Mouse (Mus musculus): ENCODE results near the gene Prss27. TPM values are rescaled to one million over a fixed set of nuclear protein-coding genes. Genes with fewer than 3 reads are reported as not detected.

The Prss27 gene
- polyA plus RNA-seq, 1 experiment from 2014 or later: 0.11 TPM

DNA sequence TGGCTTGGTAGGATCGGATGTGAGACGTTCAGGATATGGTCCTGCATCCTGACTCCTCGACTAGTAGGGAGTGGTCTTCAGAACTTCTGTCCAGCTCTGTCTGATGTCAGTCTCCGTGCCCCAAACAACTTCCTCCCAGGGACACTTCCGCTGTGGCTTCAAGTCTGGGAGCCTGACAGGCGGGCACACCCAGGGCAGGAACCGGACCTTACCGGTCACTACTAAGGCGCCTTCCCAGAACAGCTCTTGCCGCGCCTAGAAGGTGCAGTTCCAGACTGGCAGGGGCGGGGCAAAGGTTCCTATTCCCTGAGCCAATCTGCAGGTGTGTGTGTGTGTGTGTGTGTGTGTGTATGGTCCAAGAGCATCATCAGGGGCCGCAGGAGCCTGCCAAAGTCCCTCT, 584 bp upstream of the Prss27 start:
- peak overlapping the region; percentile 24; the same call in 1 of the 2 replicates for H3K27ac ChIP-seq
- no peaks in the 10 kb centered on the region for H3K27me3 ChIP-seq (replicated peaks)
- H3K36me3 ChIP-seq: no peaks in the 10 kb centered on the region
- no peak overlapping the region for H3K4me3 ChIP-seq (replicated peaks)
- H3K9ac ChIP-seq: no peak overlapping the region
- peak; percentile 95 for ATAC-seq
- WGBS: 68% methylated on average over 13 of the region's 13 CpGs
- no peaks in the 10 kb centered on the region for H3K9me3 ChIP-seq
- H3K4me1 ChIP-seq (replicated peaks): no peaks in the 10 kb centered on the region
- no peak overlapping the region for H3K4me2 ChIP-seq (replicated peaks)

DNA sequence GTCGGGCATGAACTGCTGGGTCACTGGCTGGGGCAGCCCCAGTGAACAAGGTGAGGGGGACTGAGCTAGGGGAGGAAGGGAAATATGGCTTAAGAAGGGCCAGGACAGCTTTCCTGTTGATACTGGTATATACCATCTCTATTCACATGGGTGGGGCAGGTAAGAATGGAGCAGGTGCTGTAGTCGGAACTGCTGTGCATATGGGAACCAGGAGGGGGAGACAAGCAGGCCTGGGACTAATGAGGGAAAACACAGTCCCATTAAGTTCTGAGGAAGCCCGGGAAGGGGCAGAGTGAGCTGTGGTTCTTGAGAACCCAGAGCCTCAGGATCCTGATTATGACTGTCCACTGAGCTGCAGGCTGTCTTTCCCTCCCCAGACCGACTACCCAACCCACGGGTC, 6.5 kb downstream of the Prss27 start:
- no peak for ATAC-seq
- 58% methylated on average over 5 of the region's 5 CpGs for WGBS

DNA sequence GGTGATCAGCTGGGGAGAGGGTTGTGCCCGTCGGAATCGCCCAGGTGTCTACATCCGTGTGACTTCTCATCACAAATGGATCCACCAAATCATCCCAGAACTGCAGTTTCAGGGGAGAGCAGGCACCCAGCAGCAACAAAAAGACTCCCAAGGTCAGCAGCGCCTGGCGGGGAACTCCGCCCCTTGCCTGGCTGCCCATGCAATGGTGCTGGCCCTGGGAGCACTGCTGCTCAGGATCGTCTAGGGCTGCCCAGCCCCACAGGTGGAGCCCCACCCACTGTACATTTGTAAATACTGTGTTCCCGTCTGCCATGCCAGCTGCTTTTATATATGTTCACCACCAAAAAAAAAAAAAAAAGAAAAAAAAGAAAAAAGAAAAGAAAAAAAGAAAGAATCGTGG, 7.7 kb downstream of the Prss27 start:
- 69% methylated on average over 10 of the region's 10 CpGs for WGBS
- Histone ChIP-seq H3K4me3 (replicated peaks) (no peak overlapping the region), H3K4me1 (replicated peaks) (0 out of 2 replicates have a peak, but pooled peaks cover 4% of the 10 kb centered on the region), H3K9ac (no peak overlapping the region), H3K9me3 (no peaks in the 10 kb centered on the region), H3K27me3 (replicated peaks) (no peaks in the 10 kb centered on the region), H3K27ac (no peak overlapping the region), H3K4me2 (replicated peaks) (no peak overlapping the region), H3K36me3 (peaks cover 7% of the 10 kb centered on the region)
- ATAC-seq: 0 out of 2 replicates have a peak, but pooled peaks have one; percentile 69

More for the DNA sequence above, 6.5 kb downstream of the Prss27 start:
- Histone ChIP-seq H3K4me3 (replicated peaks) (no peak overlapping the region), H3K4me1 (replicated peaks) (0 out of 2 replicates have a peak, but pooled peaks cover 4% of the 10 kb centered on the region), H3K9ac (no peak overlapping the region), H3K27me3 (replicated peaks) (no peaks in the 10 kb centered on the region), H3K9me3 (no peaks in the 10 kb centered on the region), H3K4me2 (replicated peaks) (no peak overlapping the region), H3K36me3 (0 out of 2 replicates have a peak, but pooled peaks cover 3% of the 10 kb centered on the region), H3K27ac (no peak overlapping the region)

DNA sequence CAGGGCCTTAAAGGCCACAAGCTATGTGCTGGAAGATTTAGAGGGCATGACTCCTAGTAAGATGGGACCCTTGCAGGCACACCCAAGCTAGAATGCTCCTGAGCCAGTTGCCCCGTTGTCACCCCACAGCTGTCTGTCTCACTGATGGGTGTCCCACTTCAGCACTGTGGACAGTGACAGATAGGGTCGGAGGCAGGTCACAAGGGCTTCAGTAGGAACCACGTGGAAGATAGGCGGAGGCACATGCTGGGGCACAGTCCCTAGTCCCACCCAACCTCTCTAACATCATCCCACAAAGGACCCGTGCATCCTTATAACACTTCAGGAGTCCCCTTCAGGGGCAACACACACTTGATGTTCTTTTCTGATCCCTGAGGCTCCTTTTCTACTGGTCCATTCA, 8.1 kb downstream of the Prss27 start:
- WGBS: 34% methylated on average over 5 of the region's 5 CpGs
- Histone ChIP-seq H3K27ac (no peak overlapping the region), H3K4me1 (replicated peaks) (0 out of 2 replicates have a peak, but pooled peaks cover 4% of the 10 kb centered on the region), H3K36me3 (peaks cover 12% of the 10 kb centered on the region), H3K4me2 (replicated peaks) (no peak overlapping the region), H3K27me3 (replicated peaks) (no peaks in the 10 kb centered on the region), H3K9me3 (no peaks in the 10 kb centered on the region), H3K4me3 (replicated peaks) (no peak overlapping the region), H3K9ac (no peak overlapping the region)
- peak; percentile 48; the same call in 1 of the 2 replicates for ATAC-seq

DNA sequence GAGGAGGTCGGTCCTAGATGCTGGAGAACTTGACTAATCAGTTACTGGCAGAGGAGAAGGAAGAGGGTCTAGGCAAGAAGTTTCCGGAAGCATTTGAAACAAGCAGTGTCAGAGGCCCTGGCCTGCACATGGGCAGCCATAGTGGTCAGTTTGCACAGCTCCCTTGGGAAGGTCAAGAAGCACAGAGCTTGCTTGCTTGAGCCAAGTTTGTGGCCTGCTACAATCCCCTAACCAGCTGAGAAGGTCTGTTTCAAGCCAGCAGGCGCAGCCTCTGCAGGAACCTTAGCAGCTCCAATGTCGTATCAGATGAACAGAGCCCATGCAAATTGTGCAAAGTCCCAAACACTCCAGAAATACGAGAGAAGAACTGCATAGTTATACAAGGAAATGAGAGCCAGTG, 10.1 kb downstream of the Prss27 start:
- no peak overlapping the region for H3K27ac ChIP-seq
- 76% methylated on average over 5 of the region's 5 CpGs for WGBS
- H3K36me3 ChIP-seq: peaks cover 15% of the 10 kb centered on the region
- no peak overlapping the region for H3K4me2 ChIP-seq (replicated peaks)
- no peak overlapping the region for H3K4me3 ChIP-seq (replicated peaks)
- H3K9me3 ChIP-seq: no peaks in the 10 kb centered on the region
- ATAC-seq: no peak
- H3K9ac ChIP-seq: no peak overlapping the region
- 0 out of 2 replicates have a peak, but pooled peaks cover 4% of the 10 kb centered on the region for H3K4me1 ChIP-seq (replicated peaks)
- H3K27me3 ChIP-seq (replicated peaks): no peaks in the 10 kb centered on the region

DNA sequence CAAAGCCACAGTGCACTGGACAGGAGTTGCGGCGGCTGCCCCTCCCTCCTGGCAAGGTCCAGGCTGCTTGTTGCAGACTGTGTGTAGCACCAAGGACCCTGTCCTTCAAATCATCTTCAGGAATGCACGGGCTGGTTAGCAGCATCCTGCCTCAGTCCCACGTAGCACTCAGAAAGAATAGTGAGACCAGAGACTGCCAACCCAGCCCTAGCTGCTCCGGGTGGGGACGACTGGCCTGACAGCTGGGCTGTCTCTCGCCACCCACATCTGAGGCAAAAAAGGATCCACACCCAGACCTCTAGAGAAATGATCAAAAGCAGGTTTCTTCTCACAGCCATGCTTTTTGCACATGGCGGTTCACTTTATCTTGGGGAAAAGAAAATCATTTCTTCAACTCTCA, 11.1 kb downstream of the Prss27 start:
- H3K4me2 ChIP-seq (replicated peaks): no peak overlapping the region
- no peaks in the 10 kb centered on the region for H3K27me3 ChIP-seq (replicated peaks)
- H3K9me3 ChIP-seq: no peaks in the 10 kb centered on the region
- H3K4me3 ChIP-seq (replicated peaks): no peak overlapping the region
- no peak overlapping the region for H3K9ac ChIP-seq
- no peak overlapping the region for H3K27ac ChIP-seq
- WGBS: 87% methylated on average over 8 of the region's 8 CpGs
- H3K4me1 ChIP-seq (replicated peaks): 0 out of 2 replicates have a peak, but pooled peaks cover 4% of the 10 kb centered on the region
- no peak for ATAC-seq
- H3K36me3 ChIP-seq: peaks cover 23% of the 10 kb centered on the region

DNA sequence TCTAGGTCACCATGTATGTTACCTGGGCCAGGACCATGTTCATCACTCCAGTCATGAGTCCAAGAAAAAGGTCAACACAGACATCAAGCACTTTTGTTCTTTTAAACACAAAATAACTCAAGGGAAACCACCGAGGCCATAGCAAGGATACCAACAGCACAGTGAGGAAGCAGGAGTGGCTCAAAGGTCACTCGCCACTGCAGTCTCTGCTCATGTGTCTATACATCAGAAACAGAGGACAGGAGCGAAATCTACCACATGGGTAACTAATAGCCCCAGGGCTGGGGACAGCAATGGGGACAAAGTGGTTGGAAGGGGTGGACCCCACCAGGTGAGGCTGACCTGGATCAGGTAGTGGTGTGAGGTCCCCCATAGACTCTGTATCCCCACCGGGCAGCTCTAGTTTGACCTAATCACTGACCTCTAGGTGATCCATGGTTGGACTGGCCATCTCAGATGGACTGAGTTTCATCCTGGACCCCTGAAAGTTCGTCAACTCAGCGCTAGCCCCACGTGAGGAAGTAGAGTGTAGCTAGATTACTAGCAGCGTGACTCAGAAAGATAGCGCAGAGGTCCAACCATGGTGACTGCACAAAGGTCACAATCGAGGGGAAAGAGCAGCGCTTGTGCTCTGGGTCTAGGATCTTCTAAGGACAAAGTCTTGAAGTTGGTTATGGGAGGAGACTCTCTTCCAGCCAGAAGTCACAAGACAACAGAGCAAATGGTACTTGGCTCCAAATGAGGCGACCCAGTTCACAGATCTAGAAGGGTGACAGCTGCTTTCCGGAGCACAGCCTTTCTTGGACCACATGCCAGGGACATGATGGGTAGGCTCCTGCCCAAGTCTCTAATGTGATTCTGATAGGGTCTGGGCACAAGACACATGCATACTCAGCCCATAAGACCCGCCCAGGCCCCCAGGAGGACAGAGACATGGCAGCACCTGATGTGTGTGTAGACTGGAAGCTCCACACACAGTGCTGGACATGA, 19.0 kb downstream of the Prss27 start:
- H3K9me3 ChIP-seq: no peaks in the 10 kb centered on the region
- WGBS: 89% methylated on average over 14 of the region's 14 CpGs
- H3K36me3 ChIP-seq: peaks cover 60% of the 10 kb centered on the region
- H3K27me3 ChIP-seq (replicated peaks): no peaks in the 10 kb centered on the region
- ATAC-seq: peak; percentile 87
- H3K9ac ChIP-seq: no peak overlapping the region
- no peak overlapping the region for H3K4me2 ChIP-seq (replicated peaks)
- H3K4me1 ChIP-seq (replicated peaks): no peaks in the 10 kb centered on the region
- no peak overlapping the region for H3K4me3 ChIP-seq (replicated peaks)
- H3K27ac ChIP-seq: no peak overlapping the region

DNA sequence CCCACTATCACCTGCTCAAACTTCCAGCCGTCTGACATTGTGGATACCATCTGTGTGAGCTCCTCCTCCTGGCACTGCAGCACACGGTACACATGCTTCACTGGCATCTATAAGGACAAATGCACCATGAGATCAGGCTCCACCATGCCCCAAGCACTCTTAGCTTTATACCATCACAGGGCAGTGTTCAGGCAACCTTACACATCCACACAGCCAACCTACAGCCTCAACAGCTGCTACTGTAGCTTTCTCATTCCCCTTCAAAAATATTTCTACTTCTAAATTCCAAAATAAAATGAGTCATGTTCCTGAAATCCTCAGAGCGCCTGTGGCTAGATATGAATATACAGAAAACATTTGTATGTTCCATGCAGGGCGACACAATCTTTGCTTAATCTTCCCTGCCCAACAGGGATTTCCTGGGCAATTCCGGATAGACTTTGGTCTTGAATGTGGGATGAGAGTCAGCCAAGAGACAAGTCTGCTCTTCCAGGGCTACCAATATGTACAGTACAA, 19.8 kb downstream of the Prss27 start:
- H3K4me3 ChIP-seq (replicated peaks): no peak overlapping the region
- H3K27me3 ChIP-seq (replicated peaks): no peaks in the 10 kb centered on the region
- no peaks in the 10 kb centered on the region for H3K9me3 ChIP-seq
- no peak for ATAC-seq
- H3K9ac ChIP-seq: no peak overlapping the region
- no peaks in the 10 kb centered on the region for H3K4me1 ChIP-seq (replicated peaks)
- H3K4me2 ChIP-seq (replicated peaks): no peak overlapping the region
- H3K36me3 ChIP-seq: peaks cover 59% of the 10 kb centered on the region
- H3K27ac ChIP-seq: no peak overlapping the region
- 90% methylated on average over 5 of the region's 5 CpGs for WGBS

DNA sequence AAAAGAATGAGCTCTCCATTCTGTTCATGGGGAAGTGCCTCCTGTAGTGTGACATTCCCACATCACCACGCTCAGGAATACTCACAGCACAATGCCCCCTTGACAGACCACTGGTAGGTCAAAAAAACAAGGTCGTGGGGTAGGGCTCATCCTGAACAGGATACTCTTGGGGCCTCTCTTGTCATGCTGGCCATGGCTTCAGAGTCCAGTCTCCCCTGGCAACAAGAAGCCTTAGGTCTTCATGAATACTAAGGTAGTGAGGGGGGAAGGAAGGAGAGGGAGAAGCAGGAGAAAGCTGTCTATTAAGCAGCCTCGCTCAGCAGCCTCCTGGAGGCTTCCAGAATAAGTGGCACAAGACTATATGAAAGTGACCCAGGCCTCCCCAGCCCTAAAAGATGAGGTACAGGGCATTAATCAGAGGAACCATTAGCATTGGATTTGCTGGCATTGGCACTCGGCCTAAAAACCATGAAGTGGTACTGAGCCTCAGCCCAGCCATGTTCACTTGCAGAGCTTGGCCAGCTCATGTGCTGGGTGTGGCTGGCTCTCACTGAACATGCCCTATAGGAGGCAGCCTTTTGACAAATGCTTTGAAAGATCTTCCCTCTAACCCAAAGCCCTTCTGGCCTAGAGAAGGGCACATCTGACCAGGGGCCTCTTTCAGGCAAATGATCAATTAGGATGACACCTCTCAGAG, 24.7 kb downstream of the Prss27 start:
- no peak overlapping the region for H3K4me2 ChIP-seq (replicated peaks)
- 83% methylated on average over 4 of the region's 4 CpGs for WGBS
- H3K4me3 ChIP-seq (replicated peaks): no peak overlapping the region
- H3K9me3 ChIP-seq: no peaks in the 10 kb centered on the region
- no peaks in the 10 kb centered on the region for H3K27me3 ChIP-seq (replicated peaks)
- ATAC-seq: no peak
- peaks cover 24% of the 10 kb centered on the region for H3K36me3 ChIP-seq
- no peaks in the 10 kb centered on the region for H3K4me1 ChIP-seq (replicated peaks)
- no peak overlapping the region for H3K27ac ChIP-seq
- H3K9ac ChIP-seq: no peak overlapping the region

DNA sequence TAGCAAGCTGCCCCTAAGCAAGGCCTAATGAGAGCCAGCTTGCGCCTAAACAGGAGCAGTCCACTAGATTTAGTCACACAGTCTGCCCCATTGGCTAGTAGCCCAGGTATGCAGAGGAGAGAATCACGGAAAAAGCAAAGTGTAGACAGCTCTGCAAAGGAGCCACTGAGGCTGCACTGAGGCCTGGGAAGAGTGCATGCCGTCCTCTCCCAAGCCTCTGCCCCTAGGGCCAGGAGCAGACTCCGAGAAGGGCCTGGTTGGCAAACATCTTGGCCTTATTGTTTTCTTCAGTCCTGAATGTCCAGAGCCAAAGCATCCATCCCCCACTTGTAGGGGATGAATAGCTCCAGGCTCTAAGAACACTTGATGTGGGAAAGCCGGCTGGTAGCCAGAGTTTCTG, 30.3 kb downstream of the Prss27 start:
- Histone ChIP-seq H3K9ac (no peak overlapping the region), H3K36me3 (peaks cover 6% of the 10 kb centered on the region; the same call in 1 of the 2 replicates), H3K4me2 (replicated peaks) (no peak overlapping the region), H3K27me3 (replicated peaks) (no peaks in the 10 kb centered on the region), H3K27ac (no peak overlapping the region), H3K4me3 (replicated peaks) (no peak overlapping the region), H3K9me3 (no peaks in the 10 kb centered on the region), H3K4me1 (replicated peaks) (peaks cover 12% of the 10 kb centered on the region)
- ATAC-seq: no peak
- WGBS: 88% methylated on average over 5 of the region's 5 CpGs

DNA sequence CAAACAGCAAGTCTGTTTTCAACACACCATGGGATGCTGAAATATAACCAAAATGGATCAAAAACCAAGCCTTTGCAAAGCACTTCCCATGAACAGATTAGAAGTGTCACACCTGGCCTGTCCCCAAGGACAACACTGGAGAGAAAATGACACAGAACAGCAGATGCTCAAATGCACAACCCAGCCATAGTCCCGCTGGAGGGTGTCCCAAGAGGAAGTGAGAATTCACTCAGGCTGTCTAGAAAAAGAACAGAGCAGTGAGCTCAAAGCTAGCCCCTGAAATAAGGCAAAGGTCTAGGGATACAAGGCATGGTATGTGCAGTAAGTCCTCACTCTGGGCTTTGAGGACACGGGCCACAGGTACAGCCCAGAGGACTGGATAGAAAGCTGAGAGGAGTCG, 31.6 kb downstream of the Prss27 start:
- no peak overlapping the region for H3K4me3 ChIP-seq (replicated peaks)
- no peak overlapping the region for H3K27ac ChIP-seq
- WGBS: 77% methylated on average over 3 of the region's 3 CpGs
- no peak overlapping the region for H3K9ac ChIP-seq
- H3K27me3 ChIP-seq (replicated peaks): no peaks in the 10 kb centered on the region
- peaks cover 12% of the 10 kb centered on the region for H3K4me1 ChIP-seq (replicated peaks)
- no peaks in the 10 kb centered on the region for H3K9me3 ChIP-seq
- peaks cover 3% of the 10 kb centered on the region; the same call in 1 of the 2 replicates for H3K36me3 ChIP-seq
- no peak overlapping the region for H3K4me2 ChIP-seq (replicated peaks)
- ATAC-seq: no peak

Measured in intestine, embryonic 15.5 days (tissue).